Mouse (Mus musculus) thymus, adult 2 months (tissue): Measurements from ENCODE around the gene Cmss1.

Experiments used
- CTCF ChIP-seq: fragments of 200-500 bp; IDR thresholded peaks from 2 replicates; pipeline ENCODE4 v1.5.1; 2012; ENCODE audit warnings: mild to moderate bottlenecking, control low read depth, low read length, moderate library complexity, borderline replicate concordance; ENCODE audit not compliant: control insufficient read depth, poor library complexity, insufficient read depth; ENCODE audit errors: extremely low read depth
- POLR2A ChIP-seq: fragments of 200-500 bp; IDR thresholded peaks from 2 replicates; pipeline ENCODE4 v1.6.1; 2012; ENCODE audit warnings: mild to moderate bottlenecking, low read length, control low read depth, moderate library complexity; ENCODE audit not compliant: control insufficient read depth, poor library complexity, insufficient read depth; ENCODE audit errors: extremely low read depth

- TF ChIP-seq POLR2A = peak; percentile 50; the same call in 1 of the 2 replicates
- TF ChIP-seq CTCF = 0 out of 2 replicates have a peak, but pooled peaks have one; percentile 27
Measured at GRCm38 (mm10) chr16:57549061-57550037, 57.3 kb downstream of the Cmss1 start.
